Mouse (Mus musculus) midbrain, embryonic 13.5 days (tissue): ENCODE results near the gene Hfm1. TPM values are rescaled to one million over a fixed set of nuclear protein-coding genes. Genes with fewer than 3 reads are reported as not detected.

Source experiments
- ATAC-seq: fragments of 200-750 bp; cut with Nextera tagmentation; 2 replicates; pipeline ENCODE4 v1.8.0; 2017; ENCODE audit warnings: mild to moderate bottlenecking, moderate TSS enrichment, moderate library complexity
- H3K27ac ChIP-seq: fragments of 300-500 bp; sonication (generic); 2 replicates; pipeline ENCODE4 v1.5.1; 2015; ENCODE audit warnings: inconsistent platforms, mild to moderate bottlenecking, moderate library complexity
- H3K27me3 ChIP-seq: fragments of 300-500 bp; sonication (generic); 2 replicates; pipeline ENCODE4 v1.6.1; 2015; ENCODE audit warnings: mild to moderate bottlenecking, inconsistent platforms
- H3K36me3 ChIP-seq: fragments of 300-500 bp; sonication (generic); 2 replicates; pipeline ENCODE4 v1.6.1; 2015; ENCODE audit warnings: mild to moderate bottlenecking, inconsistent platforms
- H3K4me1 ChIP-seq: fragments of 300-500 bp; sonication (generic); replicated peaks from 2 replicates; pipeline ENCODE4 v1.6.1; 2015; ENCODE audit warnings: inconsistent platforms
- H3K4me2 ChIP-seq: fragments of 300-500 bp; sonication (generic); replicated peaks from 2 replicates; pipeline ENCODE4 v1.6.1; 2015; ENCODE audit warnings: moderate library complexity, mild to moderate bottlenecking, inconsistent platforms
- H3K4me3 ChIP-seq: fragments of 300-500 bp; sonication (generic); replicated peaks from 2 replicates; pipeline ENCODE4 v1.5.1; 2015; ENCODE audit warnings: mild to moderate bottlenecking, inconsistent platforms
- H3K9ac ChIP-seq: fragments of 300-500 bp; sonication (generic); replicated peaks from 2 replicates; pipeline ENCODE4 v1.6.1; 2015; ENCODE audit warnings: mild to moderate bottlenecking, inconsistent platforms
- H3K9me3 ChIP-seq: fragments of 300-500 bp; sonication (generic); 2 replicates; pipeline ENCODE4 v1.6.1; 2016; ENCODE audit warnings: mild to moderate bottlenecking, inconsistent platforms
- WGBS: fragments of 180-500 bp; shearing (Covaris S2); methylation state at CpG from one replicate; pipeline ENCODE4 v1.1.7; 2015; 5-methylcytosine and 5-hydroxymethylcytosine counted together
- polyA plus RNA-seq: library from polyadenylated mRNA; unstranded; fragments of >200 nt; fragmentation: Nextera tagmentation; extraction: Ambion mirVana; gene quantifications from 2 replicates; pipeline ENCODE4 v1.2.1, GENCODE M21; 2015

Hfm1 gene
- polyA plus RNA-seq, 1 experiment from 2014 or later = 6.8 TPM

DNA sequence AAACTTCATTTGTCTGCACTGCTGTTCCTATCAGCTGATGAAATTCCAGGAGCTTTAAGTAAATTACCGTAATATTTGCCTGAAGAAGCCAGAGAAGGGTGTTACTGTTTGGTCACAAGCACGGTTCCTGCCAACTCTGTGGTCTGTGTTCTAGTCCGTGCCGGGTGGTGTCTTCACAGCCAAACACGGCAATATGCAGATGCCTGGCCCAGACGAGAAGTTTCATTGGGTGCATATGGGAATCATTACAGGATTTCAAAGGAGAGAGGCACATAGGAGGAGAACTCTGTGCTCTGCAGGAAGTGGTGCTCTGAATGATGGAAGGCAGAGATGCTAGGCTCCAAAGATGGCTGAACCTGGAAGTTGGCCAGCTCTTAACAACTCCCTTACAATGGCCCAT lies 94.7 kb downstream of the Hfm1 start:
- no peak for ATAC-seq
- WGBS = 89% methylated on average over 6 of the region's 6 CpGs

DNA sequence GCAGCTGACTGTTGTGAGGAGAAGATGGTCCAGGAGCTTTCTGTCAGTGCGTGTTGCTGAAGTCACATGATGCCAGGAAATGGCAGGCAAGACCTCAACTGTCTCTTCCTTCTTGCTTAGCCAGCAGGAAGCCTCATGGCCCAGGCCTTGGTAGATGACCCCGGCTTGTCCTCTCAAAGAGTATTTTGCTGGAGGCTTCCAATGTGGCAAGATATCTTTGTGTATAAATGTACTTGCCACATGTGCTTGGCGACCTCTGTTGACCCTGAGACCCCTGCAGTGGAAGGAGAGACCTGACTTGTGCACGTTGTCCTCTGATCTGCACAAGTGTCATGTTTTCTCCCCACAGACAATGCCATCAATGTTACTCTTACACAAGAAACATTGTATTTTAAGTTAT lies 95.3 kb downstream of the Hfm1 start:
- ATAC-seq = no peak
- Histone ChIP-seq H3K4me2 (no peak overlapping the region), H3K4me3 (no peak overlapping the region), H3K9me3 (no peaks in the 10 kb centered on the region; the same call in 1 of the 2 replicates), H3K4me1 (peaks cover 5% of the 10 kb centered on the region; the same call in 1 of the 2 replicates), H3K27me3 (no peaks in the 10 kb centered on the region), H3K36me3 (no peaks in the 10 kb centered on the region), H3K9ac (no peak overlapping the region), H3K27ac (no peak overlapping the region)
- WGBS = 85% methylated on average over 4 of the region's 4 CpGs

More for the DNA sequence above, 94.7 kb downstream of the Hfm1 start:
- Histone ChIP-seq H3K9ac (no peak overlapping the region), H3K36me3 (no peaks in the 10 kb centered on the region), H3K4me2 (no peak overlapping the region), H3K4me3 (no peak overlapping the region), H3K9me3 (no peaks in the 10 kb centered on the region; the same call in 1 of the 2 replicates), H3K4me1 (no peaks in the 10 kb centered on the region), H3K27me3 (no peaks in the 10 kb centered on the region), H3K27ac (no peak overlapping the region)

DNA sequence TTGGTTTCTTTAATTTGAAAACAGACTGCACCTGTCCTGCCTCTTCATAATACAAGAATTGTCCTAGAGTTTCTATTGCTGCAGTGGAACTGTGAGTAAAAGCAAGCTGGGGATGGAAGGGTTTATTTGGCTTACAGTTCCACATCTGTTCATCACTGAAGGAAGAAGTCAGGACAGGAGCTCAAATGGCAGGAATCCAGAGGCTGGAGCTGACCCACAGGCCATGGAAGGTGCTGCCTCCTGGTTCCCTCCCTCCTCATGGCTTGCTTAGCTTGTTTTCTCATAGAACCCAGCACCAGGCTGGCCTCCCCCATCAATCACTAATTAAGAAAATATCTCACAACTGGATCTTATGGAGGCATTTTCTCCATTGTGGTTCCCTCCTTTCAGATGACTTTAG lies 99.4 kb downstream of the Hfm1 start:
- Histone ChIP-seq H3K4me1 (peaks cover 17% of the 10 kb centered on the region; the same call in 1 of the 2 replicates), H3K27ac (no peak overlapping the region), H3K36me3 (no peaks in the 10 kb centered on the region), H3K9ac (no peak overlapping the region), H3K4me3 (no peak overlapping the region), H3K27me3 (no peaks in the 10 kb centered on the region), H3K9me3 (no peaks in the 10 kb centered on the region; the same call in 1 of the 2 replicates), H3K4me2 (no peak overlapping the region)
- no peak for ATAC-seq

DNA sequence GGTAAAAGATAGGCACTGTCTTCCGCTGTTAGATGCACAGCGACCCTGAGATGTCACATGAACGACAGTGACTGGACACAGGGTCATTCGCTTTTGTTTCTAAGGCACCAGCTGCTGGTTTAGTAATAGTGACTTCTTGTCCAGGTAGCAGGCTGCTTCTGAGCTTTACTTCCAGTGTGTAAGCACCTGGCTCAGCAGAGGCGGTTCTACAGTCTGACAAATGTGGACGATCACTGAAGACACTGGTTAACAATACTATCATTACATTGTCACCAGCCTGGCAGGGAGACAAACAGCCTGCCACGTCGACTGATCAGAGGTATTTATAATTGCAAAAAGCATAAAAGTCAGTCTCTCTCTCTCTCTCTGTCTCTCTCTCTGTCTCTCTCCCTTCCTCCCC lies 100.1 kb downstream of the Hfm1 start:
- Histone ChIP-seq H3K4me1 (peaks cover 17% of the 10 kb centered on the region; the same call in 1 of the 2 replicates), H3K27ac (peak overlapping the region; percentile 80; the same call in 1 of the 2 replicates), H3K4me2 (peak overlapping the region; percentile 64), H3K9ac (no peak overlapping the region), H3K27me3 (no peaks in the 10 kb centered on the region), H3K36me3 (no peaks in the 10 kb centered on the region), H3K4me3 (no peak overlapping the region), H3K9me3 (no peaks in the 10 kb centered on the region; the same call in 1 of the 2 replicates)
- no peak for ATAC-seq
- WGBS = 55% methylated on average over 8 of the region's 8 CpGs

DNA sequence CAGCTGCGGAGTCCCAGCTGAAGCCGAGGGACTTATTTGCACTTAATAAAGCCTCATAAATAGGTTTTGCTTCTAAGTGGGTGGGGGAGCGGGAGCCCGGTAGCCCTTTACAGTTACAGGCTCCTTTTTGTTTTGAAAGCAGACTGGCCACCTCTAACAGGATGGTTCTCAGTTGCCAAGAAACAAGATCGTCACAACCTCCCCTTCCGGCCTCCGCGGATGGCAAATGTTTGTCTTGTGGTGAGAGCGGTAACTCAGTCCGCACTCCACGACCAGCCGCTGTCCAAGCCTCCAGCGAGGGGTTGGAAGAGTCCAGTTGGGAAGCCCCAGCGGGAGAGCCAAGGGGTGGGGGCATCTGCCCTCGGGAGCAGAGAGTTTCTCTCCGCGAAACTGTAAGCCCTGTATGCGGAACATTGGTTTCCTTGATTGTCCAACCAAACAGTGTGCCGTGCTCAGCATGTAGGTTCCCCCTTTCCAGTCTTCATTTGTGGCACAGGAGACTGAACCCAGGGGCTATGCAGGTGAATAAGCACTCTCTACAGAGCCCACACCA lies 100.7 kb downstream of the Hfm1 start:
- WGBS = 4% methylated on average over 19 of the region's 19 CpGs
- Histone ChIP-seq H3K9ac (peak overlapping the region; percentile 59), H3K4me1 (peaks cover 17% of the 10 kb centered on the region; the same call in 1 of the 2 replicates), H3K9me3 (no peaks in the 10 kb centered on the region; the same call in 1 of the 2 replicates), H3K27me3 (no peaks in the 10 kb centered on the region), H3K4me3 (peak overlapping the region; percentile 42), H3K27ac (peak overlapping the region; percentile 80), H3K36me3 (no peaks in the 10 kb centered on the region), H3K4me2 (peak overlapping the region; percentile 64)
- peak; percentile 81 for ATAC-seq

DNA sequence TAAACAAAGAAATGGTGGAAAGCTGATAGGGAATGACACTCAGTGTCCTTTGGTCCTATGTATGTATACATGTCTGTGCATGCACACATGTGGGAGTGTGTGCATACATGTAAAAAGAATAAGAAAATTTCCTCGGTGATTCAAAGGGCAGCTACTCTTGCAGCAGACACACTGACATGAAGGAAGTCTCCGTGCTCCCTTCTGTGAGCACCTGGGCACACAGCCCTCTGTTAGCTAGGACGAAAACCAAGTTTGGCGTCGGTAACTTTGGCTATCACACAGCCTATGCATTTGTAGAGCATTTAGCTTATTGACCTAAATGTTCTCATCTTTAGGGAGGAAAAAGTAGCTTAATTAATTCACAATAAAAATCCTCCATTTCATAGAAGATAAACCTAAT lies 101.4 kb downstream of the Hfm1 start:
- 78% methylated on average over 5 of the region's 5 CpGs for WGBS
- peak; percentile 57 for ATAC-seq
- H3K4me1 ChIP-seq = peaks cover 17% of the 10 kb centered on the region; the same call in 1 of the 2 replicates
- H3K9ac ChIP-seq = peak overlapping the region; percentile 59; the same call in 1 of the 2 replicates
- peak overlapping the region; percentile 80 for H3K27ac ChIP-seq
- H3K36me3 ChIP-seq = no peaks in the 10 kb centered on the region
- peak overlapping the region; percentile 64 for H3K4me2 ChIP-seq
- H3K4me3 ChIP-seq = peak overlapping the region; percentile 42
- H3K27me3 ChIP-seq = no peaks in the 10 kb centered on the region
- no peaks in the 10 kb centered on the region; the same call in 1 of the 2 replicates for H3K9me3 ChIP-seq

DNA sequence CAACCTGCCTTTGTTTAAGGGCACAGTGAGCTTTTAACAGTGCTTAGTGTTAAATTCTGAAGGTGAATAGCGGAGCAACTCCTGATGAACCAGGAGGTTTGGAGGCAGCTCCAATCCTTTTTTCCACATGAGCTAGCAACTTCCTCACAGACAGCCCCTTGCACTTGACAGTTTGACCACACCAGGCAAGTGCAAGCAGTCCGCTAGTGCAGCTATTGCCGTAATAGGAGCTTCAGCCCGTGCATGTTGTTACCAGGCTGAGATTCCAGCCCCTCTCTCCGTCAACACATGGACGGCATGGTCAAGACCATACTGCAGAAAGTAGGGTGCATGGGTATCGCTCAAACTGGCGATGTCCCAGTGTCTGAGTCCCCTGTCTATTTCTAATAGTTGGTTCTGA lies 106.5 kb downstream of the Hfm1 start:
- no peak overlapping the region for H3K4me3 ChIP-seq
- no peak for ATAC-seq
- H3K27me3 ChIP-seq = peaks cover 4% of the 10 kb centered on the region; the same call in 1 of the 2 replicates
- H3K36me3 ChIP-seq = no peaks in the 10 kb centered on the region
- no peak overlapping the region for H3K9ac ChIP-seq
- H3K9me3 ChIP-seq = no peaks in the 10 kb centered on the region
- no peak overlapping the region for H3K27ac ChIP-seq
- H3K4me1 ChIP-seq = peaks cover 4% of the 10 kb centered on the region; the same call in 1 of the 2 replicates
- WGBS = 85% methylated on average over 8 of the region's 8 CpGs
- no peak overlapping the region for H3K4me2 ChIP-seq

DNA sequence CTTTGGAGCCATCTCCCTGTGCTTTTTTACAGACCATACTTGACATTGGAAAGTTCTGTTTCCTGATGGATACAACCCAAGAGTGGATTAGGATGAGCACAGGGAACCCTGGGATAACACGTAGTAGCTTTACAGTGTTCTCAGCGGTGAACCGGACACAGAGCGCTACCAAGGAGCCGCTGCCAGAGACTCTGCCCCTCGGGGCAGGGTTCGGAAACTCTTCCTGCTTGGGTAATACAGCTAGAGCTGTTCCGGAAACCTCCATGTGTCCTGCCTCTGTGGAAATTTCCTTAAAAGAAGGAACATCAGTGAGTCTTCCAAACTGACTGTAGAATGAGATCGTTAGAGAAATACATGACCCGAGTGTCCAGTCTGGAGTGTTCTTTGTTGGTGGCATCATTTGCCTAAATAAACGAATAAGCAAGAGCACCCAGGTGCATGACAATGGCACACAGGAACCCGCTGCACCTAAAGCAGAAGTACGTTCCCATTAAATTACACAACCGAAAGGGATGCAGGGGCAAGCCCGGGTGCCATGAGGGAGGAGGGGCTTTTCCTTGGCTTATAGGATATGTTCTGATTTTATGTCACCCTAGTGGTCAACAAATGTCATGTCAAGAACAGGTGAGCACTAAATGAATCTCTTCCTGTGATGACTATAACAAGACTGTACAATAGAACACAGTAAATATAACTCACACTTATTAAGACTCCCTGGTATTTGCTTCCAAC lies 110.0 kb downstream of the Hfm1 start:
- H3K27ac ChIP-seq = no peak overlapping the region
- no peak for ATAC-seq
- H3K9me3 ChIP-seq = no peaks in the 10 kb centered on the region
- no peak overlapping the region for H3K9ac ChIP-seq
- H3K36me3 ChIP-seq = no peaks in the 10 kb centered on the region
- peaks cover 10% of the 10 kb centered on the region; the same call in 1 of the 2 replicates for H3K27me3 ChIP-seq
- 57% methylated on average over 15 of the region's 15 CpGs for WGBS
- H3K4me3 ChIP-seq = peak overlapping the region; percentile 16
- peak overlapping the region; percentile 36 for H3K4me2 ChIP-seq
- H3K4me1 ChIP-seq = no peaks in the 10 kb centered on the region

DNA sequence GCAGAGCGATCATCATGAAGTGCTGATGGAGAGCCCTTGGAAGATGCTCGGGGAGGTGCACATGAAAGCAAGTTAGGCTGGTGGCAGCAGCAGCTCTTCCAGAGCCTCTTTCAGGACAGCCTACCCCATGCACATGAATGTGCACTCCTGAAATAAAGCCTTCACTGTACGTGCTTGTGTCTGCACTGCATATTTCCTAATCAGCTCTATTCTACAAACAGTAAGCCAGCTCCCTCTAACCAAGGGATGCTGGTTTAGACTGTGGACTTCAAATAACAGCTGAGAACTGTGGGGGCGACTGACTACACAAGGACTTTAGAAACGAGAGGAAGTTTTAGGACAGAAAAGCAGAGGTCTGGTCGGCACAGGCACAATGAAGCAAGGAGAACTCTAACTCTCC lies 111.5 kb downstream of the Hfm1 start:
- no peak for ATAC-seq
- WGBS = 70% methylated on average over 6 of the region's 6 CpGs
- H3K4me3 ChIP-seq = no peak overlapping the region

DNA sequence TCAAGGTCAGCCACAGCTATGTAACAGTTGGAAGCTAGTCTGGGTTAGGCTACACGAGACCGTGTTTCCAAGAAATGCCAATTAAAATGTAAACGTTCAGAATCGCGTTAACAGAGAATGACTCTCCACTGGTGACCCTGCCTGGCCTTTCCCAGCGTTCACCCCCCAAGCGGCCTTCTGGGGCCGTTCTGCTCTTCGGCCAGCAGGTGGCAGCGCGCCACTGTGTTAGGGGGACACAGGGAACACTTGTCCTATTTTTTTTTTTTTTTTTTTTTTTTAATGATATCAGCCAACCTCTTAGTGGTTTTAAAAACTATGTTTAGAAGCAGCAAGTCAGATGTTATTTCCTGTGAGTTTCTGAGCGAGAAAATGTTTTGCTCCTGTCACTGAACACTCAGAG lies 123.0 kb downstream of the Hfm1 start:
- Histone ChIP-seq H3K27me3 (0 out of 2 replicates have a peak, but pooled peaks cover 4% of the 10 kb centered on the region), H3K9me3 (no peaks in the 10 kb centered on the region), H3K9ac (no peak overlapping the region), H3K4me1 (peaks cover 8% of the 10 kb centered on the region), H3K4me2 (no peak overlapping the region), H3K27ac (no peak overlapping the region), H3K36me3 (no peaks in the 10 kb centered on the region), H3K4me3 (no peak overlapping the region)
- WGBS = 2% methylated on average over 12 of the region's 12 CpGs
- ATAC-seq = 0 out of 2 replicates have a peak, but pooled peaks have one; percentile 3

More for the DNA sequence above, 111.5 kb downstream of the Hfm1 start:
- H3K4me1 ChIP-seq = 0 out of 2 replicates have a peak, but pooled peaks cover 2% of the 10 kb centered on the region
- H3K9me3 ChIP-seq = no peaks in the 10 kb centered on the region
- no peak overlapping the region for H3K9ac ChIP-seq
- H3K27me3 ChIP-seq = peaks cover 10% of the 10 kb centered on the region; the same call in 1 of the 2 replicates
- no peaks in the 10 kb centered on the region for H3K36me3 ChIP-seq
- H3K4me2 ChIP-seq = no peak overlapping the region
- no peak overlapping the region for H3K27ac ChIP-seq

DNA sequence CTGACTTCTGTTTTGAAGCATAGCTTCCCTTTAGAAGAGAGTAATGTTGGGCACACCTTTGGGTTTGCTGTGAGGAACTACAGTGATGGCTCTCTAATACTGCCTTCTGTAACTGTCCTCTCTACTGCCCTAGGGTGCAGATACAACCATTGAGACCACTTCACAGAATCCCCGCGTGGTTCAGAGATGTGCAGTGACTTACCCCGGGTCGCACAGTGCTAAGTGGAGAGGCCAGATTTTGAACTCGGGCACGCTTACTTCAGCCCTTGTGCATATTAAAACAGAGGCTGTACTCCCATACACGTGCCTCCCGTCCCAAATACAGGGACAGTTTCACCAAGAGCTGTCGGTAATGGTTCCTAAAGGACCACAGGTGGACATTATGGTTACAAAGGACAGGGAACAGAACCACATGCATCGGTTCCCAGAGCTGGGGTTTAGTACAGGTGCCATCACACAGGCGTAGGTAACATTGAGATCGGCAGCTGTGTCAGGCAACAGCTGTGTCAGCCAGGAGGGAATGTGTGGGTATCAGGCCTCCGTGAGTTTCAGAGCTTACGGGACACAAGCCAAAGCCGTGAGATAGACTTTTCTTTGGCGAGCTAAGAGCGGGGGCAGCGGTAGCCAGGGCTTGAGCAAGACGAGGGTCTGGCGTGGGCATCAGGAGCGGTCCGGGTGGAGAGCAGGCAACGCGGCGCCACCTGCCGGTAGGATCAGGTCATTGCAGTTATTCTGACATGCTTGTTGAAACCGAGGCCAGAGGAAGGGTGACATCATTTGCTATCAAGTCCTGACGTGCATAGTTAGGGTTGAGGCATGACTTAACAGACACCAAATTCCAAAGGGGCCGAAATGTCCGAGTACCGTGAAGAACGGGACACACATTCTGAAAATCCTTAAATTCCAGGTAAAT lies 124.0 kb downstream of the Hfm1 start:
- H3K4me3 ChIP-seq = peak overlapping the region; percentile 29
- H3K4me2 ChIP-seq = peak overlapping the region; percentile 54
- WGBS = 7% methylated on average over 32 of the region's 32 CpGs
- H3K27ac ChIP-seq = no peak overlapping the region
- H3K9me3 ChIP-seq = no peaks in the 10 kb centered on the region
- H3K36me3 ChIP-seq = no peaks in the 10 kb centered on the region
- H3K9ac ChIP-seq = no peak overlapping the region
- 0 out of 2 replicates have a peak, but pooled peaks cover 4% of the 10 kb centered on the region for H3K27me3 ChIP-seq
- peaks cover 8% of the 10 kb centered on the region for H3K4me1 ChIP-seq
- peak; percentile 89 for ATAC-seq
